Mouse (Mus musculus) embryo, embryonic 10 days (tissue): Measurements from ENCODE around the gene Vwa8.
"Not testable (repeated sequence)": the region's sequence is repeated elsewhere in the genome, so short reads cannot be mapped to it uniquely, and the experiment has no call there.

Experiments used
- DNase-seq: peaks from one replicate; pipeline ENCODE4 v3.0.0-alpha.2; 2015; ENCODE audit warnings: low spot score

The Vwa8 gene

DNA sequence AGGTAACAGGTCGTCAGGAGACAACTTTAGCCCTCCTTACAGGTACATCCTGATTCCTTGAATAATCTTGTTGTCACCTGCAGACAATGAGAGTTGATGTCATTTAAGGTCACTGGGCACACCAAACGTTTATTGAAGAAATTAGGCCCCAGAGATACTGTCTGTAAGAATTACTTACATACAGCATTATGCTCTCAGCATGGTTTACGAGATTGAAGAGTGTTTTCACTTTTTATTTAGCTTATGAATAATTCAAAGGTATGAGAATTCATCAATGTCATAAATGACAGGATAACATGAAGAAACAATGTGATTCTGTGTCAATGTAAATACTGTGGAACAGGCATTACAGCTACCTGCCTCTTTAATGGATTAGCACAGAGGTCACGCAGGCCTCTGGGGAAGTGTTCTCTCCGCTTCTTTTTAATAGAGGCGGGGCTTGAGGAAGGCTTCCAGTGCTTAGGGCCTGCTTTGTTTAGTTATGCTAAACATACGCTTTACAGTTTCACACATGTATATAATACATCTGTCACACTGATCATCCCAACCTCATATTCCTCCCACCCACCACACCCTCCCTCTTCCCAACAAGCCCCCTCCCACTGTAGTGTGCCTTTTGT is 37.2 kb downstream of the Vwa8 start:
- DNase-seq, result no peak

DNA sequence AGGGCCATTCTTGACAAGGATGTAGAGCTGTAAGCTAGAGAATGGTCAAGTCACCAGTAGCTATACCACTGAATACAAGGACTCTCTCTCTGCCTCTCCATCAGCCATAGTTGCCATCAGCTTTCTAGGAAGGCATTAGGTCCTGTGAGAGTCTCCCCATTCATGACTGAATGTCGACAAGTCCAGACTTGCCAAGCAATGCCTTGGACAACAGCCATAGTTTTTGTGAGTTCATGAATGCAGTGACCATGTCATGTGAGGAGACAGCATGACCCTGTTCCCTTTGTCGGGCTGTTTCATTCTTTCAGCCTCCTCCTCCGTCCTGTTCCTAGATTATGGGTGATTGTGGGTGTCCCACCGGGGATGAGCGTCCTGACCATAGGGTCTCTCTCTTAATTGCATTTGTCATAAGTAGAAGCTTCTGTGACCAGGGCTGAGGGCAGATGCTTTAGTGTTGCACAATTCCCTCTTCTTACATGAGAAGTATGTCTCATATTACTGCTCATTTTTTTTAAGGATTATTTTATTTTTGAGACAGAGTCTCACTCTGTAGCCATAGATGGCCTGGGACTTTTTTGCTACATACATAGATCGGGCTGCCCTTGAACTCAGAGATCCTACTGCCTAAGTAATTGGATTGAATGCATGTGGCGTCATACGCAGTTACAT is 37.8 kb downstream of the Vwa8 start:
- DNase-seq, result no peak

DNA sequence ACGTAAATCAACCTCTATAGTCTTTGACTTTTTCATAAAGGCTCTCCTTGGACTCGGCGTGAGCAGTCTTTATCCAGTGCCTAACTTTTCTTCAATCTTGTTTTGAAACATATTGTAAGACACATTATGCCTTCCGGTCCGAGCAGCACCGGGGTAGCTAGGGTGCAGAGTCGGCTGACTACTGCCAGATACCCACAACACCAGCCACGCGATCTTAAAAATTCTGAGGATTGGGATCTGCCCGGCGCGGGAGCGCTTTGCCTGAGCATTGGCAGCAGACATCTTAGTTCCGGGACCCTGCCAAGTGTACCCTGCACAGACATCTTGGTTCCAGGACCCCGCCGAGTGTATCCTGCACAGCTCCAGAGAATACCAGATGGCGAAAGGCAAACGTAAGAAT is 38.6 kb downstream of the Vwa8 start:
- not testable (repeated sequence) for DNase-seq

DNA sequence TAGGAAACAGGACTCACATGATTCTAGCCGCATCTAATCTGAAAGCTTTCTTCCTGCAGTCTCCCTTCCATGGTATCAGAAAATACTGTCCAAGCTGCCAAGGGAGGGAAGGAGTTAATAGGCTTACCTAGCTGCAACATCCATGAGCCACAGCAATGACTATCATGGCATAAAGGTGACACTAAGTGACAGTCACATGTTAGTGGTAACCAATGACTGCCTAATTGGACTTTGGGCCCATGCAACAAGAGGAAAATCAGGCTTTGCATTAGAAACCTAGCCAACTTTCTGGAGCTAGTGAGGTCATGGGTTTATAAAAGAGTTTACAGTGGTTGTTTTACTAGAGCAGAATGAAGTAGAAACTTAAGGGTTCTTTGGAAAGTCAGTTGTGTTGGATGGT is 46.6 kb downstream of the Vwa8 start:
- DNase-seq, result no peak

DNA sequence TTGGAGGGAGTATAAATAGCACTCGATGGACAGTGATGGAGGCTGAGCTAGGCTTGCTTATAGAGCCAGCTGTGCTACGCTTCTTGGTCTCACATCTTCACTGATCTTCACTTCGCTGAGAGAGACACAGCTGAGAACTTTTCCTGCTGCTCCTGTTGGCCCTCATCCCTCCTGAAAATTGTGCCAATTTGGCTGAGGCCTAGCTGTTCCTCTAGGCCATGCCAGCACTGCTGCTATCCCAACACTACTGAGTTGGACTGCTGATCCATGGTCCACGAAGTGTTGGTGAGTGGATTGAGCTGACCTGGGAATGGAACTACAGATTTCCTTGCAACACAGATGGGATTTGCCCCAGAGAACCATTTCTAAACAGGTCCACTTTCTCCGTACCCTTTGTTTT is 47.4 kb downstream of the Vwa8 start:
- DNase-seq, result no peak

DNA sequence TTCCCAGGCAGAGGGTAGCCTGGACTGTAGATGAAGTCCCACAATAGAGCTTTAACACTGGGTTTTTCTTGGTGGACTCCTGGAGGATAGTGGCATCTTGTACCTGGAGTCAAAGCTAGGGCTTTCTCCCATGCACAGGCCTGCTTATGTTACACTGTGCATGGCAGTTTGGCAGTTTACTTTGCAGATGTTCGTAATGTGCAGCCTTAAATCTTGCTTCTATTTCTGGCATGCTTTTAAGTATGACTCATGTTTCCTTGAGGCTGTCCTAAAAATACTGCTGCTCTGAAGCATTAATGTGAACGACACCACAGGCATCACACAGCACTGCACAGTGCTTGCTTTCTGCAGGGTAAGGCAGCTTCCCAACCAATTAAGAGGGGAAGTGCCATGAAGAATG is 51.9 kb downstream of the Vwa8 start:
- no peak for DNase-seq

DNA sequence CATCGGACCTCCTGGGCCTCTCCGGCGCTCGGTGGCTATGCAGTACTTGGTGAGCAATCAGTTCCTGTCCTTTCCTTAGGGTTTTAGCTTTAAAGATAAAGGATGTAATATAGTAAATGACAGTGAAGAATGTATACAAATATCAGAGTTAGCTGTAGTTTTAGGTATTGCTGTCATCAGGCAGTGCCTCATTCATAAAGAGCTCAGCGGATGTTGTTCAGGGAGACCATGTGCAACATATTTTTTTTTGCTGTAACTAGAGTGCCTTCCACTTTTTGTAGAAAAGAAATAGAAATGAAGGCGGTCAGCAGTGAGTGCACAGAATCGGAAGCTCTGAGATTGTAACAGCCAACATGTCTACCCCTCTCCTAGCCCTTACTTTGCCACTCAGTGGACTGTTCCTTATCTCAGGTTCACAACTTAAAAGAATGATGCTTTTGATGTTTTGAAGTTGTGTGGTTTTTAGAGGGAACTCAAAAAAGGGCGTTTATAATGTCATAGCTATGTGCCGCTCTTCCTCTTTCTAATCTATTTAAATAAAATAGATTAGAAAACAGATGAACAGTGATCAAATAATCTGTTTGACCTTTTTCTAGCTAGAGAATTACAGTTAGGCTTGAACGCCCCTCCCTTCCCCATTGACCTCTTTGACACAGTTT is 59.5 kb downstream of the Vwa8 start:
- DNase-seq, result no peak

DNA sequence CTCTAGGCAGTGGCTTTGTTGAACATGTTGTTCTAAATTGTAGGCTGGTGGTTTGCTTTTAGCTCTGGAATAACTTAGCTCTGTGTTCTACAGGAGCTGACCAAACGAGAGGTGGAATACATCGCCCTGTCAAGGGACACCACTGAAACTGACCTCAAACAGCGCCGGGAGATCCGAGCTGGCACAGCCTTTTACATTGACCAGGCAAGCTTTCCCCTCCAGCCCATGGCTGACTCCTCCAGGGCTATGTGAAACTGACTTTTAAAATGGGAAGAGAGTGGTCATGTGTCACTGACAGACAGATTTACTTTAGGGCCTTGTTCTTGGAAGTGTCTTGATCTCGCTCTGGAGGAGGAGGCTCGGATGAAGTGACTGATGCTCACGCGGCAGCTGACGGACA is 63.2 kb downstream of the Vwa8 start:
- no peak for DNase-seq

DNA sequence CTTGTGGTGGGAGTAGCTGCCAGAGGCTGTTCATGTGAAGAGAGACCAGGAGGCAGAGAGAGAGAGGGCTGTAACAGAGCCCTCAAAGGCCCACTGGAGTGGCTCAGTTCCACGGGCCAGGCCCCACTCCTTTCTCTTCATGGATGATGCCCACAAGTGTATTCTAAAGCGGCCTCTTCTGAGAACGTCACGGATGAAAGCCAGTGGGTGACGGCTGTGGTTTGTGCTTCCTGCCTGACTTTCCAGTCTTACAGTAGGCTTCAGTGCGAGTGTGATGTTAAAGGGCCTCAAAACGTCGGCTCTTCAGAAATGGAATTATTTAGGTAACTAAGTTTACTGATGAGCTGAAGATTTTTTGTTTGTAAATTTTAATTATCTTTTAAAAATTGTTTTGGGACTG is 65.3 kb downstream of the Vwa8 start:
- no peak for DNase-seq

DNA sequence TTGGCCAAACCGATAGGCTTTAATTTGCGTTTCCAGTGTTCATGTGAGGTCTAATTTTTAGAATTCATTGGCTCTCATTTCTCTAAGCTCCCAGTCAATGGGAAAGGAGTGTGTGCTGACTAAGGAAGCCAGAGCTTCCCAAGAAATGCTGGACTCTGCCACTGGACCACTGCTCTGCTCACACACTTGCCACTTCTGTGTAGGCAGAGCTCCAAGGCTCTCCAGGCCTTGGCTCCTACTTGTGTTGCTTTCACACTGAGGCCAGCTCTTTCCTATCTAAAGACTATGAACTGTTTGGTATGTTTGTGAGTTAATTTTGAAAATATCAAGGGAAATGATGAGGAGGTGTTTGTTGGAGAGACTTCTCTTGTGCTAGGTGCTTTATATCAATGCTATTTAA is 67.8 kb downstream of the Vwa8 start:
- DNase-seq, result no peak

DNA sequence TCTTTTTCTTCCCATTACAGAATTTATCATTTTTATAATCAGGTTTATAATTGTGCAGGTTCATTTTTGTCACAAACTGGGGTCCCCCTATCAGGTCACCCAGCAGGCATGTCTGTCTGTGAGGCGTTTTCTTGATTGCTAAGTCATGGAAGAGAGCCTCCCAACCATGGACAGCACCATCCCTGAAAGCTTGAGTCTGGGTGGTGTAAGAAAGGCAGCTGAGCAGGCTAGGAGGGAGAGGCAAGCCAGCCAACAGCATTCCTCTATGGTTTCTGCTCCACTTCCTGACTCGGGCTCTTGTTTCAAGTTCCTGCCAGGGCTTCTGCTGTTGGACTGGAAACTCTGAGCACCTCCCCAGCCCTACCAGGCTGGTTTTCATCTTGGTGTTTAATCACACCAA is 72.4 kb downstream of the Vwa8 start:
- no peak for DNase-seq

DNA sequence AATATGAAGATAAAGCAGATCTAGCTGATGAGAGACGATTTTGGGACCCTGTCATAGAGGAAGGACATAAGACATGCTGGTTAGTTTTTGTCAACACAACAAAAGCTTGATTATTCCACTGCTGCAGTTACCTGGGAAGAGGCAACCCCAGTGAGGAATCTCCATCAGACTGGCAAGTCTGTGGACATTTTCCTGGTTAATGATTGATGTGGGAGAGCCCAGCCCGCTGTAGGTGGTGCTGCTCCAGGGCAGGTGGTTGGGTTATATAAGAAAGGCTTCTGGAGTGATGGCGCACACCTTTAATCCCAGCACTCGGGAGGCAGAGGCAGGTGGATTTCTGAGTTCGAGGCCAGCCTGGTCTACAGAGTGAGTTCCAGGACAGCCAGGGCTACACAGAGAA is 74.8 kb downstream of the Vwa8 start:
- no peak for DNase-seq

DNA sequence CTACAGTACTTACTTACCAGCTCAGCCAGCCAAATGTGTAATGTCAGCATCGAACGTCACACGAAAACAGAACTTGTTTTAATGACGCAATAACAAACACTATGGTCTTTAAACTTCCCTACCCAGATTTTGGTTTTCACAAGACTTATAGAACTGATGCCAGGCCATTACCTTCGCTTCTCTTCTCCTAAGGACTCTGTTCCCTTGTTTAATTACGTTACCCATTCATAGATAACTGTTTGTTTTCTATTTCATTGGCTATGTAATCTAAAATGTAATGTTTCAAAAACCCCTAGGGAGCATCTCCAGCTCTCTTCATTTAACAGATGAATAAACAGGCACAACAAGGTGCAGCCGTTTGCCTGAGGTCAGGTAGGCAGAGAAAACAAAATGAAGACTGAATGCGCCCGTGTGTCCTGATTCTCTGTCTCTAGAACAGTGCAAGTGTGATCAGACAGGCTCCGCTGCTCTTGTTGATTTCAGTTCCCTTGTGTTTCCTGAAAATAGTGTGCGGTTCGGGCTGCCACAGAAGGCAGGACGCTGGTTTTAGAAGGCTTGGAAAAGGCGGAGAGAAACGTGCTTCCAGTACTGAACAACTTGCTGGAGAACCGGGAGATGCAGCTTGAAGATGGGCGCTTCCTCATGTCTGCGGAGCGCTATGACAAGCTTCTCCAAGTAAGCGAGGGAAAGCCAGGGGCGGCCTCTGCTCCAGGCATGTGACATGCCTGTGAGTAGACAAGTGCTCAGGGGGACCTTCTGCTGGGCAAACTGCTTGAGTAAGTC is 76.1 kb downstream of the Vwa8 start:
- DNase-seq, result no peak

DNA sequence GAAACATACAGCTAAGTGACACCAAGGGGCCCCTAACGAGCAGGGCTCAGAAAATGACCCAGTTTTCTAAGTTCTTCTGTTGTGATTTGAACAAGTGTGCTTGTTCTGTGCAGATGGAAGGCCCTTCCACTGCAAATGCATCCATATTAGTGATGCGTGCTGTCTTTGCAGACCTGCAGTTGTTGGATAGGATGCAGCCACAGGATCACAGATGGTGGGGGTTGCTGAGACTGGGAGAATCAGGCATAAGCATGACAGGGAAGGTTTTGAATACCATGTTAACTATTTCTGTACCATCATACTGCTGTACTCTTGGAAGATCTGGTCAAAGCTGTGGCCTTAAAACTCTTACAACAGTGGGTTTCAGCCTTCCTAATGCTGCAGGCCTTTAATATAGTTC is 83.2 kb downstream of the Vwa8 start:
- DNase-seq, result no peak

DNA sequence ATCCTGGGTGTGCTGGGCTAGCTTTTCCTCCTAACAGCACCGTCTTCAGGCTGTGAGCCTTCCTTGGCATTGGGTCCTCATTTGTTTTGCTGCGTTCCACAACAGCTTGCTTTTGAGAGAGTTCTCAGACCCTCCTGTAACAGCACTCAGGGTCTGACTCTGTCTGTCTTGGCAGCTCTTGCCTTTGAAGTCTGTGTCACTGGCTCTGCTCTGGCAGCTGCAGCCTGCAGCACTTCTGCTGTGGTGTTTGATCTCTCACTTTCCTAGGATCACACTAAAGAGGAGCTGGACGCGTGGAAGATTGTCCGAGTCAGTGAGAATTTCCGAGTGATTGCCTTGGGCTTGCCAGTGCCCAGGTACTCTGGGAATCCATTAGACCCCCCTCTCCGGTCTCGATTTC is 84.5 kb downstream of the Vwa8 start:
- DNase-seq, result peak; percentile 43

DNA sequence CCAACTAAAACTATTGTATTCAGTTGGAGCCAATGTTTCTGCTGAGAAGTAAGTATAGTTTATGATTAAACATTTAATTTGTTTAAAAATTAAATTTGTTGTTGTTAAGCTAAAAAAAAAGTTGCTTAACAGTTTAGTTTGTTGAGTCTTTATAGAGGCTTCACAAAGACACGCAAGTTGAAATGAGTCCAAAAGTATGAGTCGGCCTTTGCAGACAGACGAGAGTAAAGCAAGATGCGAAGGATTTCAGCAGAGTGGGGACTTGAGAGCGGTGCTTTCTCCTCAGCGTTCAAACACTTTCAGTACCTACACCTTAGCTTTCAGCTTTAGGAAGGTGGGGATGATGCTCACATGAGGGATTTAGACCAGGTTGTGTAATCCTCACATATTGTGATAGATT is 85.7 kb downstream of the Vwa8 start:
- DNase-seq, result no peak

DNA sequence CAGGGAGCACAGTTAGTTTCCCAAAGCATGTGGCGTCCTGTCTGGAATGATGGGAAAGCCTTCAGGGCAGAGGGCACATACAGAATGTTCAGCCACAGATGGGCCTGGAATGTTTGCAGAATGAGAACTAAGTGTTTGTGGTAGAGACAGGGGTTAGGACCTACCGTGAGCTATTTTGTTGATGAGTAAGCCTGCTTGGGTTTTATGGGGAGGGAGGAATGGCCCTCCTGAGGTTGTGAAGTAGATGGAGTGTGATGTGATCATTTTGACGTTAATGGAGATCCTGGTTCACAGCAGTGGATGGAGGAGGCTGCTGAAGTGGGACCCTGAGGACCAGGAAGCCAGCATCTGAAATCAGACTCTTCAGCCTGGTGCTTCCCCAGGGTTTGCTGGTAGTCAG is 86.9 kb downstream of the Vwa8 start:
- DNase-seq, result peak; percentile 33

DNA sequence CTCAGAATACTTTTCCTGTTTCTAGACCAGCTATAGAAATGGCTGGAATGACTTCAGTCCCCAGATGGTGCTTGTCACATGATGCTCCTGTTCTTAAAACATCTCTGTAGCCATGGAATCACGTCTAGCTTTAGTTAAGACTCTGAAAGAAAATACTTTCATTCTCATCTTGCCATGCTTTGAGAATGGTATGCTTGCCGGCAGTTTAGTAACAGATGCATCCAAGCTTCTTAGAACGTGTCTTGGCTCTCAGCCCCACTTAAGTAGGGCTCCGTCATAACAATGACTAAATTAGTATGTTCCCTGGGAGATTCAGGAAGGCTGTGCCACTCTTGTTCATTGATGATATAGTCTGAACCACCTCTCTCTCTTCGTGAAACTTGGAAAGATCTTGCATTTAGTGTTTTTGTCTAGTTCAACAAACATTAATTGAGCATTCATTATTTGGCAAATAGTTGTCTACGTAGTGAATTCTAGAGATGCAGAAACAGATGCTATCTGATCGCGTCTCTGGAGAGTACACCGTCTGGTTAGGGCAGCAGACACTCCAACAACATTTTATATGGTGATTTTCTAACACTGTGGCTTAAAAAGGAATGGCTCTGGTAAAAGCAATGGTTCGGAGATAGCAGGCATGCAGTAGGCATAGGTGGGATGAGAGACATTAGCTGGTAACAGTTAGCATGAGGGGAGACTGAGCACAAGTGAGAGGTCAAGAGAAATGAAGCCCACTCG is 93.1 kb downstream of the Vwa8 start:
- no peak for DNase-seq

DNA sequence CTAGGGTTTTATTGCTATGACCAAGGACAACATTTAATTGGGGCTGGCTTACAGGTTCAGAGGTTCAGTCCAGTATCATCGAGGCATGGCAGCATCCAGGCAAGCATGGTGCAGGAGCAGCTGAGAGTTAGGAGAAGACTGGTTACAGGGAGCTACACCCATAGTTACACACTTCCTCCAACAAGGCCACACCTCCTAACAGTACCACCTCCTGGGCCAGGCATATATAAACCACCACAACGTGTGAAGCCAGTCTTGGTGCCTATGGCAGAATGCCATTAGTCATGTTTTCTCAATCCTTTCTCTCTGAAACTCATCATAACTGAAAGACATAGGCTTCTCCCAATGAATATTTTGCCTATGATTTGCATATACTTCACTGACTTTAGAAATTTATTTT is 106.9 kb downstream of the Vwa8 start:
- no peak for DNase-seq

DNA sequence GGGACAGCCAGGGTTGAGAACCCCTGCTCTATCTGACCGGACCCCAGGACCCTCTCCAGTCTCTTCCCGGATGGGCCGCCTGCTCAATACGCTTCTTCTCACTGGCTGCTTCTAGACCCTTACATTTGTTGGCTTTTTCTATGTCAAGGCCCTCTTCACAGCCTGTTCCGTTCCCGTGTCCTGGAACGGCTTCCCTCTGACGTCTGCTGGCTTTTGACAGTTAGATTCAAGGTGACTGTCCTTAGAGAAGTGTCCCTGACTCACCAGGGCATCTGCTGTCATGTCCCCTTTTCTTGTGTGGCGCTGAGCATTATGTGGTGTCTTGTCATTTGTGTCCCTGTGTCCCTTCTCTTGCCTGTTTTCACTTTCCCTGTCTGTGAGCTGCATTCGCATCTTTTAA is 121.8 kb downstream of the Vwa8 start:
- no peak for DNase-seq

DNA sequence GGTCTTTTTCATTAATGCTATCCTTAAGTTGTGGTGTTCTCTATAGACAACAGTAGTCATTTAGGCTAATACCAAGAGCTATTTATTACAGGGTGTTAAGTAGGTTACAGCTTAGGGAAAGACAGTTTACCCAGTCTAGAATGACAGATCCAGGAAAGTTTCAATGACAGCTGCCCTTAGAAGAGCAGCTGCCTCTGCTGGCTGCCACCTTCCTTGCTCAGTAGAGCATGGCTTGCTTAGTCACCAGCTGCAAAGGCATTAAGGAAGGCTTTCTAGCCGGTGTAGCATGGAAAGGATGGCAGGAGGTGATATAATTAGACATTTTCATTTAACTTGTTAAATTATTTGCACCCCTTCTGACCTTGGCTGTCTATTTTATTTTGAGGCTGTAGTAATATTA is 123.6 kb downstream of the Vwa8 start:
- no peak for DNase-seq

DNA sequence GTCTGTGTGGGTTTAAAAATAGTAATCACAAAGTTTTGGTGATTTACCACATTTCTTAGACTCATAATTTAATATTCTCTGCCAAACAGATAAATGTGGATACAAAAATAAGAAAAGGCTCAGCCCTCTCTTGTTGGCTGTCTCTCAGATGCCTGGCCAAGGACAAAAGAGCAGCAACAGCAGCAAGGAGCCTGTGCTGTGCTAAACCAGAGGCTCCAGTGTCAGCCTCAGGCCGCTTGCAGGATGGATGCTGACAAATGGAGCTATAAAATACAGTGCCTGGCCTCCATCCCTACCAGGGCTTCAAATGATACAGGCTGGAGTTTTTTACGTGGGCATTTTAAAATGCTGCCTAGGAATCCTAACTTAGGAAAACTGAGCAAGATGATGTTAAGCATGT is 134.3 kb downstream of the Vwa8 start:
- no peak for DNase-seq
